ENCODE assay signal across 15 mouse cellular contexts in genomic region chr5:89088462-89088861, GRCm38 (mm10).
DNase-seq lines count a peak whose midpoint lies in the region; ATAC-seq and TF ChIP-seq lines count a peak whose summit lies in the region.
"Had no signal": no experiment of that assay in that cellular context is flagged by ENCODE, and none has a peak within 500 bp of the region (broad histone marks: within the 10 kb centered on the region; RNA-seq: fewer than 3 reads in every experiment).

No protein-coding gene starts in this region.

- no peak for TF ChIP-seq CTCF in midbrain, postnatal 0 days (IDR thresholded peaks at IDR 0.05)

- peak; percentile 78; the same call in 1 of the 2 replicates for ATAC-seq in hindbrain, embryonic 16.5 days
- ATAC-seq in hindbrain, embryonic 11.5 days (ENCODE audit: low FRiP score), result no peak
- ATAC-seq in midbrain, postnatal 0 days (ENCODE audit: low FRiP score), result no peak
- no peak for ATAC-seq in midbrain, embryonic 16.5 days
- ATAC-seq: intestine, postnatal 0 days had no signal

- no peaks in the 10 kb centered on the region for H3K4me1 ChIP-seq in hindbrain, embryonic 16.5 days (ENCODE audit: control insufficient read depth, insufficient read depth, low read depth, low read length)
- H3K4me1 ChIP-seq in hindbrain, embryonic 11.5 days (replicated peaks; ENCODE audit: control insufficient read depth, insufficient read depth, low read length), result no peaks in the 10 kb centered on the region
- H3K4me1 ChIP-seq in midbrain, postnatal 0 days (ENCODE audit: insufficient read depth, low read length), result no peaks in the 10 kb centered on the region
- no peaks in the 10 kb centered on the region for H3K4me1 ChIP-seq in midbrain, embryonic 16.5 days (ENCODE audit: control insufficient read depth, insufficient read depth, low read length)
- H3K4me1 ChIP-seq: neural tube, embryonic 13.5 days had no signal

- peak overlapping the region; percentile 44; the same call in 1 of the 2 replicates for H3K27ac ChIP-seq in hindbrain, embryonic 16.5 days (ENCODE audit: low read depth, low read length)
- H3K27ac ChIP-seq in hindbrain, embryonic 11.5 days (ENCODE audit: low read depth, low read length), result no peak overlapping the region
- no peak overlapping the region for H3K27ac ChIP-seq in midbrain, postnatal 0 days (ENCODE audit: low read depth, low read length)
- H3K27ac ChIP-seq in midbrain, embryonic 16.5 days (ENCODE audit: low read length), result no peak overlapping the region
- H3K27ac ChIP-seq: neural tube, embryonic 13.5 days had no signal

- 0 out of 2 replicates have a peak overlapping the region, but pooled peaks have one; percentile 19 for H3K4me2 ChIP-seq in hindbrain, embryonic 16.5 days (ENCODE audit: low read length)
- no peak overlapping the region for H3K4me2 ChIP-seq in hindbrain, embryonic 11.5 days (replicated peaks; ENCODE audit: low read depth, low read length)
- no peak overlapping the region for H3K4me2 ChIP-seq in midbrain, postnatal 0 days (ENCODE audit: low read depth, low read length, poor library complexity, severe bottlenecking)
- no peak overlapping the region for H3K4me2 ChIP-seq in midbrain, embryonic 16.5 days (ENCODE audit: low read length)
- H3K4me2 ChIP-seq: liver, embryonic 11.5 days; lung, embryonic 14.5 days; neural tube, embryonic 13.5 days had no signal

- no peaks in the 10 kb centered on the region for H3K27me3 ChIP-seq in hindbrain, embryonic 16.5 days (replicated peaks; ENCODE audit: control insufficient read depth, insufficient read depth, low read length)
- H3K27me3 ChIP-seq in hindbrain, embryonic 11.5 days (ENCODE audit: control insufficient read depth, insufficient read depth, low read length), result no peaks in the 10 kb centered on the region
- no peaks in the 10 kb centered on the region for H3K27me3 ChIP-seq in midbrain, postnatal 0 days (ENCODE audit: insufficient read depth, low read length)
- no peaks in the 10 kb centered on the region for H3K27me3 ChIP-seq in midbrain, embryonic 16.5 days (ENCODE audit: control insufficient read depth, insufficient read depth, low read depth, low read length)
- H3K27me3 ChIP-seq: CH12.LX; neural tube, embryonic 13.5 days had no signal

- 52% methylated on average over 11 of the region's 11 CpGs for WGBS in hindbrain, embryonic 16.5 days
- 78% methylated on average over 11 of the region's 11 CpGs for WGBS in hindbrain, embryonic 11.5 days
- WGBS in midbrain, postnatal 0 days, result 58% methylated on average over 11 of the region's 11 CpGs
- WGBS in midbrain, embryonic 16.5 days, result 69% methylated on average over 11 of the region's 11 CpGs

- DNase-seq in adrenal gland, postnatal 14 days, result peak; percentile 5
- no peak for DNase-seq in adrenal gland, postnatal 4 days (ENCODE audit: low spot score in 2 of 2)
- no peak for DNase-seq in hindbrain, embryonic 11.5 days (ENCODE audit: low spot score)
- DNase-seq in midbrain, postnatal 0 days (ENCODE audit: low spot score), result peak; percentile 48
- peak; percentile 24 to 39 for DNase-seq in layer of hippocampus, adult 8-10 months (ENCODE audit: low spot score in 2 of 2)
- no peak for DNase-seq in adipocyte (ENCODE audit: low spot score)
- DNase-seq: kidney, postnatal 10 days; lung, embryonic 14.5 days; retina, postnatal 1 day had no signal

- no peak overlapping the region for H3K9ac ChIP-seq in hindbrain, embryonic 16.5 days (ENCODE audit: low read depth, low read length)
- no peak overlapping the region for H3K9ac ChIP-seq in hindbrain, embryonic 11.5 days (ENCODE audit: low read depth, low read length)
- H3K9ac ChIP-seq in midbrain, postnatal 0 days (replicated peaks; ENCODE audit: low read length, poor library complexity, severe bottlenecking), result no peak overlapping the region
- H3K9ac ChIP-seq in midbrain, embryonic 16.5 days (ENCODE audit: low read depth, low read length), result no peak overlapping the region
- H3K9ac ChIP-seq: lung, embryonic 14.5 days; neural tube, embryonic 13.5 days had no signal

- H3K36me3 ChIP-seq in hindbrain, embryonic 16.5 days (ENCODE audit: control insufficient read depth, insufficient read depth, low read length), result no peaks in the 10 kb centered on the region
- no peaks in the 10 kb centered on the region for H3K36me3 ChIP-seq in hindbrain, embryonic 11.5 days (ENCODE audit: control insufficient read depth, insufficient read depth, low read length)
- no peaks in the 10 kb centered on the region for H3K36me3 ChIP-seq in midbrain, postnatal 0 days (ENCODE audit: insufficient read depth, low read length)
- H3K36me3 ChIP-seq in midbrain, embryonic 16.5 days (ENCODE audit: control insufficient read depth, insufficient read depth, low read length), result no peaks in the 10 kb centered on the region
- H3K36me3 ChIP-seq: neural tube, embryonic 13.5 days had no signal

- no peak overlapping the region for H3K4me3 ChIP-seq in hindbrain, embryonic 16.5 days (ENCODE audit: low read length)
- H3K4me3 ChIP-seq in hindbrain, embryonic 11.5 days (ENCODE audit: low read depth, low read length), result no peak overlapping the region
- H3K4me3 ChIP-seq in midbrain, postnatal 0 days (ENCODE audit: low read depth, low read length), result no peak overlapping the region
- no peak overlapping the region for H3K4me3 ChIP-seq in midbrain, embryonic 16.5 days (ENCODE audit: low read depth, low read length)
- H3K4me3 ChIP-seq: neural tube, embryonic 13.5 days had no signal

- no peaks in the 10 kb centered on the region for H3K9me3 ChIP-seq in hindbrain, embryonic 16.5 days (ENCODE audit: control insufficient read depth, low read length)
- H3K9me3 ChIP-seq in hindbrain, embryonic 11.5 days (ENCODE audit: control insufficient read depth, low read length), result no peaks in the 10 kb centered on the region
- H3K9me3 ChIP-seq in midbrain, postnatal 0 days (ENCODE audit: low read length), result no peaks in the 10 kb centered on the region
- no peaks in the 10 kb centered on the region for H3K9me3 ChIP-seq in midbrain, embryonic 16.5 days (replicated peaks; ENCODE audit: control insufficient read depth, low read length, poor library complexity, severe bottlenecking)
- H3K9me3 ChIP-seq: neural tube, embryonic 13.5 days had no signal

Comparison
In these comparisons a context has a peak if more than half of its experiments do, and no peak if none do; other contexts are left out.
1. DNase-seq: peak in adrenal gland, postnatal 14 days (single experiment), midbrain, postnatal 0 days (single experiment) and layer of hippocampus, adult 8-10 months (2 of 2); none in adrenal gland, postnatal 4 days (0 of 2), hindbrain, embryonic 11.5 days (single experiment) and adipocyte (single experiment).